8 mouse cellular contexts compared by ENCODE assay signal in the genomic region with DNA sequence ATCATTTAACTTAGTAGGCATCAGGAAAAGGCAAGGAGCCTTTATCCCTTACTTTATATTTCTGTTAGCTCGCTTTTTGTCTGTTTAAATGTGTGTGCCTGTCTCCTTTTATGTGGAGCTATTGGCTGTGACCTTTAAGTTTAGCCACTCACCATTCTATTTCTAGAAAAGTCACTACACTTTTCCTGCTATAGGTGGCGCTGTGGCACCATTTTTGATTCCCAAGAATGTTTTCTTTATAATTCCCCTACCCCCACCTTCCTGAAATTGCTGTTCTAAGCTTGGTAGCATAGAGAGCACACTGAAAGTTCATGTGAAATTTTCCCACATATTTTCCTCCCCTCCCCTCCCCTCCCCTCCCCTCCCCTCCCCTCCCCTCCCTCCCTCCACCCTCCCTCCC. TPM values are rescaled to one million over a fixed set of nuclear protein-coding genes. Genes with fewer than 3 reads are reported as not detected.
DNase-seq lines count a peak whose midpoint lies in the region.

No protein-coding gene starts in this region.

- peak; percentile 27 for DNase-seq in left cerebral cortex, adult 11 months (ENCODE audit: low spot score)
- no peak for DNase-seq in left cerebral cortex, adult 8-10 months (ENCODE audit: low spot score in 2 of 2)
- DNase-seq in MN1 (ENCODE audit: low spot score): peak; percentile 75
- peak; percentile 51 for DNase-seq in c-Kit-positive CD71-negative TER-119-negative erythroid progenitor cells, embryonic 14.5 days (ENCODE audit: low read depth)
- DNase-seq in frontal cortex, postnatal 25 days (ENCODE audit: low spot score in 2 of 2): peak; percentile 17 to 40
- peak; percentile 49 to 65 for DNase-seq in left cerebral cortex, adult 18-20 months (ENCODE audit: low spot score in 2 of 2)
- DNase-seq in retina, adult 2 months (ENCODE audit: low read depth, low spot score): peak; percentile 13
- DNase-seq in ovary, adult 18-20 months (ENCODE audit: low spot score): no peak

RNA-seq across cellular contexts. Expression of gene Mrc2, which starts 22.3 kb away (rescaled TPM):
- total RNA-seq in left cerebral cortex, adult 8-10 months (2022): 10 to 100 TPM in 1 of 4 experiments, 1 to 10 TPM in 3; 8.1 to 13.8 (median 9.4) TPM
- 1 to 10 TPM; 7.3 to 7.9 TPM for total RNA-seq in left cerebral cortex, adult 18-20 months (2021)

Comparison
In these comparisons a context has a peak if more than half of its experiments do, and no peak if none do; other contexts are left out.
1. DNase-seq: peak in left cerebral cortex, adult 11 months (single experiment), MN1 (single experiment), c-Kit-positive CD71-negative TER-119-negative erythroid progenitor cells, embryonic 14.5 days (single experiment), frontal cortex, postnatal 25 days (2 of 2), left cerebral cortex, adult 18-20 months (2 of 2) and retina, adult 2 months (single experiment); none in left cerebral cortex, adult 8-10 months (0 of 2) and ovary, adult 18-20 months (single experiment).